Mouse (Mus musculus) Muller cell, postnatal 12 days (primary cell): ENCODE measurements around the gene Pls1.

ENCODE experiments used
- DNase-seq: peaks from one replicate; pipeline ENCODE4 v3.0.0-alpha.2; 2015; ENCODE audit errors: inconsistent ontology term

The Pls1 gene

DNA sequence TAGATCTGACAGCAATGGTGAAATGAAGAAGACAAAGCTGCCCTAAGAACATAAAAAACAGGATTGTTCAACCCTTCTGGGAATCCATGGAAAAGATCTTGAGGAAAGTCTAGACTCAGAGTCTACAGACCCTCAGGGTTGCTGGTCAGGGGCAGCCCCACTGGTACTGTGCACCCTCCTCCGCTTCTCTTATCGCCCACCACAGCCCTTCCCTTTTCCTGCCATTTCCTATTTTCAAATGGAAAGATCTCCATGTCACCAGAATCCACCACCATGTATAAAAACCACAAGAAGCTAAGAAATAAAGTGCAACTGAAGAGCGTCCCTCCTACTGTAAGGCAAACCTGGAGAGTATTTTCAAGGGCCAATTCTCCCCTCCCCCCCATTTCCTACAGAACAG is 41.3 kb downstream of the Pls1 start:
- no peak for DNase-seq

DNA sequence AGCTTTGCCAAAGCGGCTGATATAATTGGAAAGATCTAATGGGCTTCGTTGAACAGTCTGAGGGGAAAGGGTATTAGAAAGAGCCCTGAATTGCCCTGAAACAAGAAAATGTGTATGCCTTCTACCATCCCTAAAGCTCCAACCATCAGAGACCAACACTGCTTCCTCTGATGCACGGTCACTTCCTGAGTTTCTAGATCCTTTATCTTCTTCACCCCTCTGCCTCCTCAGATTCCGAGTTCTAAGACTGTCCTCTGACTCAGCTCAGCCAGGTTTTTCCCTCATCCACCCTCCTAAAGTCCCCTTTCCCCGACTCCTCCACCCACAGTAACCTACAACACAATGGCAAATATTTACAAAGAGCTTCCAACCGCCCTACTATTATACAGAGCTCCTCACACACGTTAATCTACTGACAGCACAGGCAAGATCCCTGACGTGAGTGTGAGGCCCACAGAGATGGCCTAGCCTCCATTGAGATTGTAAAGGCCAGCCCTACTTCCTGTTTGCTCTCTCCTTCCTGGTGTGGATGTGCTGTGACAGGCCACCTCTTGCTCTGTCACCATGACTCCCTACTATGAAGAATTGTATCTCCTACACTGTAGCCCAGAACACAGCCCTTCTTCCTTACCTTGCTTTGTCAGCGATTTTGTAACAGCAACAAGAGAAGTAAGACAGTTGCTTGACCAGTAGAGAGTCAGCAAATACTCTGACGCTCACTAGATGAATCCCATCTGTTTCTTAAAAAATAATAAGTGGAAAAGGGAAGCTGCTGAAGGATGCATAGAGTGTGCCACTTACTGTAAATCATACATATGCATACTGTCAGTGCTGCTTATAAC is 43.3 kb downstream of the Pls1 start:
- DNase-seq = no peak

DNA sequence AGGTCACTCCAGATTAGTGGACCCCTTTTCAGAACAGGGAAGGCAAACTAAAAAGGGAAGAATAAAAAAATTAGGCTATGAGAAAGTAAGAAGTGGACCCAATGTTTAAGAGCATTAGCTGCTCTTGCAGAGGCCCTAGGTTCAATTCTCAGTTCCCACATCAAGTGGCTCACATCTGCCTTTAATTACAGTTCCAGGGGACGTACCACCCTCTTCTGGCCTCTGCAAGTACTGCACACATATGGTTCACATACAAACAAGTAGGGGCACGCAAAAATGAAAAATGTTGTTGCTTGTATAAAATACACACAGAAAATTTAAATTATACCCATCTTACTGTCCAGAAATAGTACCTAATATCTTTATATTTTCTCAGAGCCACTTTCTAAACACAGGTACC is 48.8 kb downstream of the Pls1 start:
- DNase-seq = no peak

DNA sequence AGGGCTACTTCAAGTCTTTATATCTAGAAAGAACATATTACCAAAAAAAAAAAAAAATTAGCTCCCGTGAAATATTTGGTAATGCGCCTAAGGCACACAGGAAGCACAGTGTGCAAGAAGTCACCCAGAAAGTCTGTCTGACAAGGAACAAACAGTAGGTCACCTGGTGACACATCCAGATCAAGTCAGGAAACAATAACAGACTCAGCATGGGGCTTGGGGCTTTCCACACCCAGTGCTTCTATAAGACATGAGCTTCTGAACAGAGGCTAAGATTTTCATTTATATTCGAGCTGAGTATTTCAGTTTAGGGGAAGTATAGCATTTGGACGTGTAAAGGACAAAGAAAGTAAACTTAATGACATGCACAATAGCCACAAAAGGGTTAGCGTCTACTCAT is 49.3 kb downstream of the Pls1 start:
- DNase-seq = no peak

DNA sequence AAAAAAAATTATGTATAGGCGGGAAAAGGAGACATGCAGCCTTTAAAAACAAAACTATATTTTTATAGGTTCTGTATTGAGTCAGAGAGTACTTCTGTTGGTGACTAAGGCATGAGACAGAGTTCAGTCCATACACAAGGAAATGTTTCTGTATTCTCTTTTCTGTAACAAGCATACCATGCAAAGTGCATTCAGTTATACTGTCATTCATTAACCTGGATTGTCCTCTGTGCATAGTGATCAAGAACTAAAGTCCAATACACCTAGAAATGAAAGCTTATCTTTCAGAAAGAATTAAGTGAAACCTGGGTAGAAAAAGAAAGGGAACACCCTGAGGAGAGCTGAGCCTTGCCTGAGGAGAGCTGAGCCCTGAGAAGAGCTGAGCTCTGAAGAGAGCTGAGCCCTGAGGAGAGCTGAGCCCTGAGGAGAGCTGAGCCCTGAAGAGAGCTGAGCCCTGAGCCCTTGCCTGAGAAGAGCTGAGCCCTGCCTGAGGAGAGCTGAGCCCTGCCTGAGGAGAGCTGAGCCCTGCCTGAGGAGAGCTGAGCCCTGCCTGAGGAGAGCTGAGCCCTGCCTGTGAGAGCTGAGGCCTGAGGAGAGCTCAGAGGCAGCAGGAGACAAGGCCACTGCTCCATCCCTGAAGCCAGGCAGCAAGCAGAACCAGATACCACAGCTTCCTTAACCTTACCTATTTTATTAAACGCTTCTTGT is 49.9 kb downstream of the Pls1 start:
- no peak for DNase-seq

DNA sequence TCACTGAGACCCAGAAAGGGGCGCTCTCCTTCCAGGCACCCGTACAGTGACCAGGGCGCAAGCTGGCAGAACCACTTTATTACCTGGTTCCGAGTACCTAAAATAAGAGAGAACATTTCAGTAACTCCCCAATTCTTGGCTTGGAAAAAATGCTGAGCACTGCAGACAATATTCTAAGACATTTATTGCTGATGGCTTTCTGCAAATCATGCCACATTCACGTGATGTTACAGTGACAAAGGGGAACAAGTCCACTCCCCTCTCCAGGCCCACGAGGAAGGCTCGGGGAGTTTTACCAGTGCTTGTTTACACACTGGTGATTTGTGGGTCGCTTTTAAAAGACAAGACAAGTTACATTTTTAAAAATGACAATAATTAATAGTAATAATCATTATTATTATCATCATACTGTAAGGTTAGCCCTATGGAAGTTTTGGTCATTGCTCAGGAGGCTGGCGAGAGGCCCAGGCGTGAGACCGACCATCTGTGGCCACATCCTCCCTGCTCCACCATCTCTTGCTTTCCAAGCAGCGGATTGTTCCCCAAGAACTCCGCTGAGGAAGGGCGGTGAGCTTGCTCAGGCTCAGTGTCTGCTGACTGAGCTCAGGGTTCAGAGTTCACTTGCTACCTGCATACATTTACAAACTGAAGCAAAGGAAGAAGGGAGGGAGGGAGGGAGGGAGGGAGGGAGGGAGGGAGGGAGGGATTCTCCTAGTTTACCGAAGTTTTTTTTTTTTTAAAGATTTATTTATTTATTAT is 50.9 kb downstream of the Pls1 start:
- DNase-seq = no peak

DNA sequence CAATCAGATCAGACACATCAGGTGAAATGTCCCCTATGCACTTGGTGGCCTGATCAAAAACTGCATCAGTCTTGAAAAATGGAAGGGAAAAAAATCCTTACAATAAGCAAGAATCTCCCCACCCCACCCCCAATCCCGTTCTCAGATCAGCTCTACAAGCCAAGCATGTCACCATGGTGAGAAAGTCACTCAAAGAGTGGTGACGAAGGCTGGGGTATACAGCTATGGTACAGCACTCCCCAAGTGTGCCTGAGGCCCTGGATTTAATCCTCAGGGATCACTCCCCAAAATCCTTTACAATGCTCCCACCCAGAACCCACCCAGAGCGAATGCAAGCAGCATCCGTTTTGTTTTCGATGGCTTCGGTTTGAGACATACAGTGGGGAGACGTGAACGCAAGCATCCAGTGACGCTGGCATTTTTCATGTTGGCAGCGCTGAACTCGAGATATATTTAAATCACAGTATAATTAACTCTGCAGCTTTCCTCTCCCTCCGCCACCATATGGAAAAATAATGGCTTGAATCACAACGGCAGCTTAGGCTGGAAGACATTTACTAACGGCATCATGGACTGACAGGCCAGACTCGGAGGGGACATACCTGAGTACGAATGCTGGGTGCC is 60.1 kb downstream of the Pls1 start:
- DNase-seq = no peak

DNA sequence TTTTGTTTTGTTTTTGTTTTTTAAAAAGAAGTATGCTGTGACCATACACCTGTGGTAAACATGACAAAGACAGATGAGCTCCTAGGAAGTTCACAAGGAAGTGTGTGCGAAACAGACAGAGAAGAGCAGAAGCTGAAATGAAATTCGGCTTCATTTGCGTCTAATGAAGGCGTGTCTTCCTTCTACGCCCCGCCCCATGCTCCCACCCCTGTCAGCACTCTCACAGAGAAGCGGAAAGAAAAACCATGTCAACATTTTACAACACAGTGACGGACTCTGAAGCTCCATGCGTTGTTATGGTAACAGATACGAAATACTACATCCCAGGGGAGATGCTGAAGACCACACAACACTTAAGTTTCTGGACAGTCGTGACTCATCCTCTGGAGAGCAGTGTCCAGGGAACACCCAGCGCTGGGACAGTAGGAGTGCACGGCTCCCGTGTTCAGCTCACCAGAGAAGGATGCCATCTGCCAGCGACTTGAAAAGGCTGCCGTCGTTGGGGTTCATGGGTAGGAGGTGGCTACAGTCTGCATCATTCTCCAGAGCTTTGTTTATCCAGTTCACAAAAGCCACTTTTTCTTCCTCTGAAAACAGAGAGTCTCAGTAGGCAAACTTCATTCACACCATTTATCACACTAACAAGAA is 61.3 kb downstream of the Pls1 start:
- DNase-seq = no peak

DNA sequence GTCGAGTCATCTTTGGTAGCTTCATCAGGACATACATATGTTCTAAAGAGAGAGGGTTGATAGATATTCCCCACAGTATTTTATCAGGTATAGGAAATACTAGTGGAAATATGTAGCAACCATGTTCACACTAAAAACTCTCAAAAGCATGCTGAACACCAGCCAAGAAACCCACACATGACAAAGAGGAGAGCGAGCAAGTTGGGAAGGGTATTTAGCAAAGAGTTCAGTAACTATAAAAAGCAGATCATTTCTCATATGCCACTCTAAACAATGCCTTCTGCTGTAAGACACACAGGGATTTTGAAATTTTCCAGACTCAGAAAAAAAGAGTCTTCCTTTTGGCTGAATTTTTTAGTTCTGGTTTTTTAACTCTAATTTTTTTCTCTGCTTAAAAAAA is 73.4 kb downstream of the Pls1 start:
- no peak for DNase-seq

DNA sequence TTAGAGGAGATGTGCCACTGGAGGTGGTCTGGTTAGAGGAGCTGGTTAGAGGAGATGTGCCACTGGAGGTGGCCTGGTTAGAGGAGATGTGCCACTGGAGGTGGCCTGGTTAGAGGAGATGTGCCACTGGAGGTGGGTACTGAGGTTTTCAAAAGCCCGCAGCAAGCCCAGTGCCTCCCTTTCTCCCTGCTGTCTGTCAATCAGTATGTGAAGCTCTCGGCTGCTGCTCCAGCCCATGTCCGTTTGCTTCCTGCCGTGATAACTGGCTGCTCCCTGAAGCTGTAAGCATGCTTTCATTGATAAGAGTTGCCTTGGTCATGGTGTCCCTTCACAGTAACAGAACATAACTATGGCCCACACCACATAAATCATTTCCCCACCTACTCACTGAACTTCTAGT is 81.9 kb downstream of the Pls1 start:
- no peak for DNase-seq

DNA sequence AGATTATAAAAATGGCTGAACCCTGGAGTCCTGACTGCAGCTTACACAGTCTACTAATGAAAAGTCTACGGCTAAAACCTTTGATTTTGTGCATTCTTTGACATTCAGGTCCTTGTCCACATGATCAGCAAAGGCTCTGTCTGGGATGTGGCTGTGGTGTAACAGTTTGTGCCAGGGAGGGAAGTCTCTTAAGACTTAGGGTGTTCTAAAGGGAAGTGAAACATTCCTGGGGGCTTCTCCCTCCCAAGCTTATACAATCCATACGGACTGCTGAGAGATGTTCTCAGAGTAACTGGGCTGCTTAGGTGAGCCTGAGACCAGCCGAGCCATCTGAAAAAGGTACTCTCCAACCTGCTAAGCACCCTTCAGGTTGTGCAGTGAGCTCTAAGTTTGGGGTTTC is 82.9 kb downstream of the Pls1 start:
- no peak for DNase-seq

DNA sequence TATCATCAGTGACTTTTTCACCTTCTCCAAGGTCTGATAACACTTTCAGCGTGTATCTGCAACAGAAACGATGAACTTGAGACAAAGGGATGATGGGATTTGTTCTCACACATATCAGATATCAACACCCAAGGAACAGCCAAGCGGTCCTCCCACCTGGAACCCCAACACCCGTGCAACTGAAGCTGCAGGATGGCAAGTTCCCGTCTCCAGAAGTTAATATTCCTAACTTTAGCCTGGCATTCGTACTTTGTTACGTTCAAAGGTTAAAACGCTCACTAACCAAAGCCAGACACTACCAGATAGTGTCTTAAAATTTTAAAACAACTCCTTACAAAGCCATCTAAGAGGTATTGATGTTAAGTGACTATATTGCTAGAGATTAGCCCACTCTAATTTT is 83.7 kb downstream of the Pls1 start:
- no peak for DNase-seq

DNA sequence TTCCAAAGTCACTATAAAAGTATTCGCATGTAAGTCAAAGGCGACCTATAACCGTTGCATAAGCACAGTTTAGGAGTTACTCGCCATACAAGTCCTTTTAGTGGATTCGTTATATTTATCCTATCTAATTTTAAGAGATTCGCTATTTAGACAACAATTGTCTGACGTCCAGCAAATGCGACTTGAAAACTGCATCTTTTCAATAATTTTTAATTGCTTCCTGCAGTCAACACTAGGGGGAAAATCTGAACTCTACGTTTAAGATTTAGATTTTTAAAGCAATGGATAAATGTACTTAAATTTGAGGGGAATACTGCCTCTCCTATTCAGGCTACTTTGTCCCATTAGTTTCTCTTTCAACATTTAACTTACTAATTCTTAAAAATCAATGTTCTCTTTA is 94.4 kb downstream of the Pls1 start:
- DNase-seq = no peak

DNA sequence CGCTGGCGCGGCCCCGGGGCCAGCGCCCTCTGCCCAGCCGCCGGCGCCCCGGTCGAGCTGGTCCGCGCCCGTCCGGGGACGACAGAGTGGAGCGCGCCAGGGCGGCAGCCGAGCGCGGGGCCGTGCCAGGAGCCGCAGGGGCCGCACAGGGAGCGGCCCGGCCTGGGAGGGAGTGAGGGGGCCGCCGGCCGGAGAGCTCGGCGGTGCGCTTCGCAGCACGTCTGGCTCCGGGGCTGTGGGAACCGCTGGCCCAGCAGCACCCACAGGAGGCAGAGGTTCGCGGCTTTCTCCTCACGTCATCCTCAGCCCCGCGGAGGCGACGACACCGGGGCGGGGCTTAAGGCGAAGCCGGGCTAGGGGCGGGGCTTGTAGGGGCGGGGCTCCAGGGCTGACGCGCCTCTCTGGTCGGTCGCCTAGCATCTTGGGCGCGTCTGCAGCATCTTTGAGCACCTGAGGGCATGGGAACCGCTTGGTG is 95.0 kb downstream of the Pls1 start, which contains the start of gene Trpc1:
Trpc1 (minus strand) TSS at position 339 of the 475 bp plus-strand sequence.
- peak; percentile 92 for DNase-seq

DNA sequence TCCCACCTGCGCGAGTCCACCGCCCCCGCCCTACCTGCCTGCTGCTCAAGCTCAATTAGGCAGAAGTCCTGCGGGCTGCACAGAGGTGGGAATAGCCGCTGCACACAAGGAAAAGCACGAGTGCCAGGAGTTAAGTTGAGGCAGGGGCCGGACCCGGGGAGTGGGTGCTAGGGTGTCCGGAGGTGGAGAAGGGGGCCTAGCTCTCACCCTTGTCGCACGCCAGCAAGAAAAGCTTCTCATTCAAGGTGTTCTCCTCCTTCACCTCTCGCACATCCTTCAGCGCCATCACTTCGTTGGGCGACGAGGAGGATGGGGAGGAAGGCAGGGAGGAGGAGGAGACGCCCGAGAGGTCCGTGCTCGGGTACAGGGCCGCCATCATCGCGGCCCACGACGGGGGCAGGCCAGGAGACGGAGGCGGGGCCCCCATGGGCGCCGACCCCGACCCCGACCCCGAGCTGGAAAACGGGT is 95.6 kb downstream of the Pls1 start:
- no peak for DNase-seq

DNA sequence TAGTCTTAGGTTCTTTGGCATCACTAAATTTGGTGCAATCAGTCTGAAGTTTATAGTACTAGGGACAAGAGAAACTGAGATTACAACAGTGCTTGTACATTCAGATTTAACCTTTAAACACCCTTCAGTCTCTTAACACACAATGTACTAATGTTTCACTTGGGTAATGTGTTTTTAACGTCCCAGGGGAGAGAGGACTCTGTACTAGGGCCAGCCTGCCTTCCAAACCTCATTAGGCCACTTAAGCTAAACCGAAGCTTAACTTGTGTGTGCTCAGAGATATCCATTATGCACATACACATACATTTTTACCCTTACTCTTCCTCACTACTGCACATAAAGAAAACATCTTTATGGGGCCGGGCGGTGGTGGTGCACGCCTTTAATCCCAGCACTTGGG is 97.8 kb downstream of the Pls1 start:
- no peak for DNase-seq

DNA sequence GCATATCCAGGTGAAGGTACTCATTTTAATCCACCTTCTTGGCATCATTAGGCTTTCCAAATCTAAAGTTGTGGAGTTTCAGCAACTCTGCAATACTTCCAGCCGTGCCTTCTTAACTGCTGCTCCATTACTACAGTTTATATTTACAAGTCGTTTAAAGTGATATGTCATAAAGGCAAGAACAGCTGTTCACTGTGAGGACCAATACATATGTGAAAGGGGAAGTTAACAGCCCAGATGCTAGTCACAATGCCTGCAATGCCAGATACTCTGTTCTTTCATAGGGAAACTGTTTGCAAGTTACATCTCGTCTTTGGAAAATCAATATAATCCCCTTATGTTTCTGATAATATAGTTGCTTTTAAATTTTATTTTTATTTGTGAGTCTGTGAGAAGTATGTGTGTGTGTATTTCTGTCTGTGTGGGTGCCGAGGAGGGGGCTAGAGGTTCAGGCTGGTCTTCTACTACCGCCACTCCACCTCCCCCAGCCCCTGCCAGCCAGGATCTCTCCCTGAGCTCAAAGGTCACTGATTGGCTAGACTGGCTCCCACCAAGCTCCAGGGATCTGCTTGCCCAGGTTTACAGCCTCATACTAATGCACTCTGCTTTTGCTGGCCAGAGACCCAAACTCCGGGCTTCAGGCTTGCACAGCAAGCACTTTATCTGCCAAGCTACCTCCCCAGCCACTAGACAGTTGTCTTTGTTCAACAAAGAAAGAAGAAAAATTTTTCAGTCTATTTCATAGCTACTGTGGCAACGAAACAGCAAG is 100.1 kb downstream of the Pls1 start:
- peak; percentile 25 for DNase-seq

DNA sequence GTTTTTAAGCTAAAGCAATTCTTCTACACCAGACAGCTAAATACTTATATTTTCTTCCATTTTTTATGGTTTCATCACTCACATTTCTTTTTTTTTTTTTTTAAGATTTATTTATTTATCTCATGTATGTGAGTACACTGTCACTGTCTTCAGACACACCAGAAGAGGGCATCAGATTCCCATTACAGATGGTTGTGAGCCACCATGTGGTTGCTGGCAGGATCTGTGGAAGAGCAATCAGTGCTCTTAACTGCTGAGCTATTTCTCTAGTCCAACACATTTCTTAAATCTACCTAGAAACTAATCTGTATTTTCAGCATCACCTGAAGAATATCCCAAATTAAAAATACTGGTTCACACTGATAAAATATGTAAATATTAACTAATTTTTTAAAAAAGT is 108.9 kb downstream of the Pls1 start:
- DNase-seq = no peak

DNA sequence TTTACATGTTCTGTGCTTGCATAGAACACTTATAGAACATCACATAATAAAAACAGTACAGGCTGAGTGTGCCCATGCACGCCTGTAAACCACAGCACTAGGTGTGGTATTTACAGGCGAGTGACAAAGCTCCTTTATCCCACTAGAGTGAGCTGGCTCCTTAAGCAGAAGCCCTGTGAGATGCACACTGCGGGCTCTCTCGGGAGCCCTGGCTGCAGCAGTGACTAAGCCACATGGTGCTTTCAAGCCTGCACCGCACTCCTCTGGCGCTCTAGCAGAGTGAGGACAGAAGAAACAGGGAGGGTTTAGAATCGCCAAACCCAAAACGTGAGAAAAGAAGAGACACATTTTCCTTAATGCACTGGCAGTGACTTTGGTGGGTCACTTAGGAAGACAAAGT is 132.5 kb downstream of the Pls1 start:
- DNase-seq = no peak

DNA sequence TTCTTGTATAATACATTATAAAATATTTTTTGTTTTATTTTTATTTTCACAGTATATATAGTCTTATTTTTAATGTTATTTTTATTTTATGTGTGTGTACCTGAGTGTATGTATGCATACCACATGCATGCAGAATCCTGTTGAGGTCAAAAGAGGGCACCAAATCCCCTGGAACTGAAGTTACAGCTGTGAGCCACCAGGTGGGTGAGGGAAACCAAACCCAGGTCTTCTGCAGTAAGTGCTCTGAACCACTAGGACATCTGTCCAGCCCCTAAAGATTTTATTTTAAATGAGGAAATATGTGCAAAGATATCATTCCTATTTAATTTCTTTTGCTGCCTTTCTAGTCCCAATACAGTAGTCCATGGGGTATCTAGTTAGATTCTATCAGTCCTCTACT is 136.2 kb downstream of the Pls1 start:
- DNase-seq = no peak

DNA sequence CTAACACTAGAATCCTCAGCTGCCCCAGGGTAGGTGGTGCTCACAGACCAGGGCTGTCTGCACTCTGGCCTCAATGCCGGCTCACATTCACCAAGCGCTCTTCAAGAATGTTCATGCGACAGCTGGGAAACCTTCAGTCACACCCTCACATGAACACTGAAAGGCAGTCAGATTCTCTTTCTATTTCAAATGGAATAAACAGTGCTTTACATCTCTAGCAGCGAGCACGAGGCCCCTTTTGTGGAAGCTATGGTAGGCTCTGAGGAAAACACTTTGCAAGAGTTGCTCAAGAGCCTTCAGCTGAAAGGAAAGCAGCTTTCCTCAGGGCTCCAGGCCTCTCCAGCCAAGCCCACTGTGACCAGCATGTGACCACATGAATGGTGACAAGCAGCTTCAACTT is 139.7 kb downstream of the Pls1 start:
- no peak for DNase-seq
